Mouse (Mus musculus): Measurements from ENCODE around the gene Gpsm3. TPM values are rescaled to one million over a fixed set of nuclear protein-coding genes. Genes with fewer than 3 reads are reported as not detected.
"Not testable (repeated sequence)": the region's sequence is repeated elsewhere in the genome, so short reads cannot be mapped to it uniquely, and the experiment has no call there.

Gene Gpsm3
- polyA plus RNA-seq (2015; fragmentation: Nextera tagmentation; extraction: Ambion mirVana): 6.8 and 7.0 TPM in 2 replicates

DNA sequence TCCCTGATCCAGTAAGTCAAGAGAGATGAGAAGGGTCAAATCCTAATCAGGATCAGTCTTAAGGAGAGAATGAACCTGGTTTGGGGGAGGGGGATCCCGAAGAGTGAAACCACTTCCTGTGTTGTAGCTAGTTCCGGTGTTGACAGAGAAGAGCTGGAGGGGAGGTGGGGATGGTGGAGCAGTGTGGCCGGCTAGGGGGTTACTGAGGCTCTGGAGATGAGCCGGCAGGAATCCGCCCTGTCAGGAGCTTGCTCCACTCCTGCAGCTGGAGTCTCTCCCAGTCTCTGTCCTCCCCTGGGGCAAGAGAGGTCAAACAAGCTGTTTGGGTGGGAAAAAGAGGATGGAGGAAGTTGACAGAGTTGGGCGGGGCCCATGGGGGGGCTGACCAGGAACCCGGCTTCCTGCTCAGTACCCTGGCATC, at the start of gene Gpsm3:
Gene Gpsm3, plus strand, starts transcription at position 126 of the 421 bp plus-strand sequence.
- peaks cover 9% of the 10 kb centered on the region for H3K36me3 ChIP-seq
- no peaks in the 10 kb centered on the region for H3K9me3 ChIP-seq
- peak within 1 kb of the TSS; percentile 100 for H3K9ac ChIP-seq
- H3K4me1 ChIP-seq: peaks cover 71% of the 10 kb centered on the region
- H3K27me3 ChIP-seq (replicated peaks): no peaks in the 10 kb centered on the region
- ATAC-seq (ENCODE audit: extremely low read depth, insufficient number of reproducible peaks, low FRiP score, low TSS enrichment): no peak
- H3K27ac ChIP-seq (replicated peaks): peak within 1 kb of the TSS; percentile 98
- H3K4me3 ChIP-seq: peak within 1 kb of the TSS; percentile 24
- 21% methylated on average over 7 of the region's 7 CpGs for WGBS
- H3K4me2 ChIP-seq: peak within 1 kb of the TSS; percentile 91

DNA sequence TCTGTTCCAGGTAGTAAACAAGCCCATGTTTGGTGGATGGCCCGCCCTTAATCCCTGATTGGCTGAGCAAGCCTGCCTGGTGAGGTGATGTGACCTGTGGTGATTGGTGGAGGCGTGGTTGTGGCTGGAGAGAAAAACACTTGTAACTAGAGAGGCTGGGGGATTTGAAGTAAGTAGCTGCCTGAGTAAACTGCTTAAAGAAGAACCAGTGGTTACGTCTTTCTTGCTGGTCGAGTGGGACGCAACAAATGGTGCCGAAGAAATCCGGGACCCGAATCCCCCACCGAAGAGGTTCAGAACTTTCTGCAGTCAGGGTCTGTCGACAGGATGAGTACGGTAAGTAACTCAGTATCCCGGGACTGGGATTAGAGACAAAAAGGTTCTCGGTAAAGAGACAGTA, 46.0 kb upstream of the Gpsm3 start:
- 91% methylated on average over 13 of the region's 13 CpGs for WGBS
- H3K27ac ChIP-seq (replicated peaks); H3K36me3 ChIP-seq; H3K4me1 ChIP-seq; H3K9ac ChIP-seq; H3K27me3 ChIP-seq (replicated peaks); H3K9me3 ChIP-seq; H3K4me3 ChIP-seq; ATAC-seq (ENCODE audit: extremely low read depth, insufficient number of reproducible peaks, low FRiP score, low TSS enrichment); H3K4me2 ChIP-seq: not testable (repeated sequence)

DNA sequence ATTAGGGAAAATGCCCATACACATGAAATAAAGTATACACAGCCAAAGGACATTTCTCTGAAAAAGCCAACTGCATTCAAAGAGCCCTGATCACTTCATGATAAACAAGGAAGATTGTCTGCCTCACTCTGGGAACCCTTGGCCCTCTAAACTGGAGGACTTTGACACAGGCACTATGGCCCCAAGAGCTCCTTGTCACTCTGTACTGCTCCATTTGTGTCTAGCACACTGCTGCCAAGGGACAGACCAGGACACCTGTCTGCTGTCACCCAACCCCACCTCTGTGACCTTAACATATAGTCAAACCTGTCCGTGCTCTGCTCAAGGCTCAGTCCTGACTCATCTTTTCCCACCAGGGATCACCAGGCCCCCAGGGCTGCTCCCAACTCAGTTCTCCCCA, 42.8 kb upstream of the Gpsm3 start:
- Histone ChIP-seq H3K4me2 (no peak overlapping the region), H3K9me3 (no peaks in the 10 kb centered on the region), H3K36me3 (no peaks in the 10 kb centered on the region), H3K4me1 (no peaks in the 10 kb centered on the region), H3K27ac (replicated peaks) (no peak overlapping the region), H3K27me3 (replicated peaks) (no peaks in the 10 kb centered on the region), H3K9ac (no peak overlapping the region), H3K4me3 (no peak overlapping the region)
- no peak for ATAC-seq (ENCODE audit: extremely low read depth, insufficient number of reproducible peaks, low FRiP score, low TSS enrichment)
- 96% methylated on average over 1 of the region's 1 CpGs for WGBS

DNA sequence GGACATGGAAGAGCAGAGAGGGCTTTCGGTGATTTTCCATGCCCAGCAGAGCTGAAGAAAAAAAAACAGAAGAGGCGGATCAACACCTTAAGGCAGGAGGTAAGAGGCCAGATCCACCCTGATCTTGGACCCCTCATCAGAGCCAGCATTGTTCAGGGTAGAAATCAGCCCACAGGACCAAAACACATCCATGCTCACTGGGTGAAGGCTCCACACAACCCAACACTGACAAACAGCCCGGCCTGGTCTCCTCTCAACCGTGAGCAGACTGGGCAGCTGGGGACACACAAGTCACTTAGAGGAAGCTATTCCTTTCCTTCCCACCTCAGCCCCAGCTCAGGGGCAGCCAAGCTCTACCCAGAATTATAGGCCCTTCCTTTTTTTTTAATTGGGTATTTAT, 42.0 kb upstream of the Gpsm3 start:
- Histone ChIP-seq H3K9me3 (no peaks in the 10 kb centered on the region), H3K27me3 (replicated peaks) (no peaks in the 10 kb centered on the region), H3K36me3 (no peaks in the 10 kb centered on the region), H3K4me2 (no peak overlapping the region), H3K4me1 (no peaks in the 10 kb centered on the region), H3K4me3 (no peak overlapping the region), H3K9ac (no peak overlapping the region), H3K27ac (replicated peaks) (no peak overlapping the region)
- 77% methylated on average over 4 of the region's 4 CpGs for WGBS
- ATAC-seq (ENCODE audit: extremely low read depth, insufficient number of reproducible peaks, low FRiP score, low TSS enrichment): no peak

DNA sequence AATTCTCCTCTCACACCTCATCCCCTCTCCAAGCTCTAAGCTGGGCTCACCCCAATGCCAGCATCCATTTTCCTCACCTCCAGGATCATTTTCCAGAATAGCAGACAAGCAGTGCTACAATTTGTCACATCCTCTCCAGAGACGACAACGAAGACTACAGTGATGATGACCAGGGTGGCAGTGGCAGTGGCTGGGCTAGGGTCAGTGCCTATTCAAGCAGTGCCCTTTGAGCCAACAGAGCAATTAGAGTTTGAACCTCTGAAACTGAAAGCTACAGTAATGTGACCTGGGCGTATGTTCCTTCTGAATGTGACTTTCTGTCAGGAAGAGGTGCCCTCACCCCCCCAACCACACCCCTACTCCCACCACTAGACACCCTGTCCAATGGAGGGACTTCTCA, 40.5 kb upstream of the Gpsm3 start:
- ATAC-seq (ENCODE audit: extremely low read depth, insufficient number of reproducible peaks, low FRiP score, low TSS enrichment): no peak
- Histone ChIP-seq H3K27ac (replicated peaks) (no peak overlapping the region), H3K27me3 (replicated peaks) (no peaks in the 10 kb centered on the region), H3K4me2 (no peak overlapping the region), H3K36me3 (no peaks in the 10 kb centered on the region), H3K9me3 (no peaks in the 10 kb centered on the region), H3K9ac (no peak overlapping the region), H3K4me3 (no peak overlapping the region), H3K4me1 (no peaks in the 10 kb centered on the region)
- 87% methylated on average over 3 of the region's 3 CpGs for WGBS

DNA sequence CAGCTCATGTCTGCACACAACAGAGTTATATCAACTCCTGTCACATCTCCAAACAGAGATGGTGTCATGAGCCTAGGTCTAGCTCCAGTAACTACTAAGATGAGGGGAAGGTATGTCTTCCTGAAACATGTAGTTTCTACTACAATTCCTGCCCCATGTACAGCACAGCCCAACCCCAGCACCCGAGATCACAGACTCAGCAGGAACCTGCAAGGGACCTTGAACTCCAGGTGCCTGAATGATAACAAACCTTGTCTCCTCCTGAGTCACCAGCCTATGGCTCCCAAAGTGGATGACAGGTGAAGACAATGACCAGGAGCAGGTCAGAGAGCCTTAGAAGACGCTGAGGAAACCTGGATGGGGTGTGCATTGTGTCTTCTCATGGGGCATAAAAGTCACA, 39.8 kb upstream of the Gpsm3 start:
- Histone ChIP-seq H3K4me2 (no peak overlapping the region), H3K4me3 (no peak overlapping the region), H3K4me1 (no peaks in the 10 kb centered on the region), H3K36me3 (no peaks in the 10 kb centered on the region), H3K9ac (no peak overlapping the region), H3K27me3 (replicated peaks) (no peaks in the 10 kb centered on the region), H3K27ac (replicated peaks) (no peak overlapping the region), H3K9me3 (no peaks in the 10 kb centered on the region)
- WGBS: 63% methylated on average over 2 of the region's 2 CpGs
- no peak for ATAC-seq (ENCODE audit: extremely low read depth, insufficient number of reproducible peaks, low FRiP score, low TSS enrichment)

DNA sequence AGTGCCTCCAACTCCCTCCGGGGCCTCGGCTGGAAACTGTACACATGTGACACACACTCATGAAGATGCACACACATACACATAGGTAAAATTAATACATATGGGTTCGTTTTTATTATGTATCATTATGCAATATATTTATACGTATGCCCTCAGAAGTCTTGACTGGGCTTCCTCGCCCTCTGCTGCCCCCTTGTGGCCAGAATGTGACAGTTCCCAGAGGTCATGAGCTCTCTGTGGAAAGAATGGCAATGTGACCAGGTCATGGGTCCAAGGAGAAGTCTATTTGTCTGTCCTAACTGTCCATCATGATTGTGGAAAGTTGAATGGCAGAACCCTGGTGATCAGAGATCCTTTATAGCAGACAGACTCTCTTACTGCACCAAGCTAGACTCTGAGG, 34.1 kb upstream of the Gpsm3 start:
- H3K27me3 ChIP-seq (replicated peaks): no peaks in the 10 kb centered on the region; the same call in 1 of the 2 replicates
- no peak overlapping the region for H3K4me3 ChIP-seq
- no peaks in the 10 kb centered on the region for H3K9me3 ChIP-seq
- no peak overlapping the region for H3K4me2 ChIP-seq
- no peaks in the 10 kb centered on the region for H3K36me3 ChIP-seq
- H3K27ac ChIP-seq (replicated peaks): no peak overlapping the region
- H3K9ac ChIP-seq: no peak overlapping the region
- ATAC-seq (ENCODE audit: extremely low read depth, insufficient number of reproducible peaks, low FRiP score, low TSS enrichment): no peak
- 20% methylated on average over 5 of the region's 5 CpGs for WGBS
- no peaks in the 10 kb centered on the region for H3K4me1 ChIP-seq

DNA sequence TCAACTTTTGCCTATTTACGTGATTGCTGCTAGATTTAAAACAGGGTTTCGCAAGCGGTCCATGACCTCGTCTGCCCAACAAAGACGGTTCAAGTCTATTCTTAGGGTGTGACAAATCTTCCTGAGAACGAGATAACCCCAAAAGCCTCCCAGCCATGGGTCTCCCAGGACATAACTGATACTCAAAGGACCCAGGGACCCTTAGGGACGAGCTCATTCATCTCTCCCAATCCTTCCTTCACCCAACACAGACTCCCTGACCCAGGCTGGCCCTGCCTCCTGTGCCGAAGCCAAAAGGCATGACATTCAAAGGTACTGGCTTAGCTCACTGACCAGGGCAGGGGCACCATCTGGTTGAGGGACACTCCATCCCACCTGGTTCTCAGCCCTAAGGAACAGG, 33.2 kb upstream of the Gpsm3 start:
- WGBS: 63% methylated on average over 8 of the region's 8 CpGs
- no peak overlapping the region for H3K9ac ChIP-seq
- ATAC-seq (ENCODE audit: extremely low read depth, insufficient number of reproducible peaks, low FRiP score, low TSS enrichment): no peak

DNA sequence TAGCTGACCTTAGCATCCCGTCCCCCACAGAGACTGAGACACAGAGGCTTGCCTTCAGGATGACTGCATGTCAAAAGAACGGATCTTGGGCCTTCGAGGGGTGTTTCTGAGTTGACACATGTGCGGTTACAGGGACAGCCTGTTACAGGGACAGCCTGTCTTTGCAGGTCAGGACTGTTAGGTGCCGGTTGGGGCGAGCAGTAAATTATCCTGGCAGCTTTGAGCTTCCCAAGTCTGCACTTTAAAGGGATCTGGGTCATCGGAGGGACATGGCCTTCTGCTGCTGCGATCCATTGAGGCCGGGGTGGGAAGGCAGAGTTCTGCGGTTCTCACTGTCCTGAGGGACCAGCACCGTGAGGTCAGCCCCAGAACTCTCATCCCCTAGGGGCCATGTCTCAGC, 32.2 kb upstream of the Gpsm3 start:
- H3K9me3 ChIP-seq: no peaks in the 10 kb centered on the region
- H3K9ac ChIP-seq: no peak overlapping the region
- no peak for ATAC-seq (ENCODE audit: extremely low read depth, insufficient number of reproducible peaks, low FRiP score, low TSS enrichment)
- H3K27ac ChIP-seq (replicated peaks): no peak overlapping the region
- 78% methylated on average over 11 of the region's 11 CpGs for WGBS
- no peaks in the 10 kb centered on the region for H3K36me3 ChIP-seq
- H3K27me3 ChIP-seq (replicated peaks): no peaks in the 10 kb centered on the region; the same call in 1 of the 2 replicates
- no peak overlapping the region for H3K4me3 ChIP-seq
- H3K4me1 ChIP-seq: no peaks in the 10 kb centered on the region
- no peak overlapping the region for H3K4me2 ChIP-seq

More for the DNA sequence above, 33.2 kb upstream of the Gpsm3 start:
- H3K9me3 ChIP-seq: no peaks in the 10 kb centered on the region
- no peak overlapping the region for H3K4me3 ChIP-seq
- H3K27me3 ChIP-seq (replicated peaks): no peaks in the 10 kb centered on the region; the same call in 1 of the 2 replicates
- H3K36me3 ChIP-seq: no peaks in the 10 kb centered on the region
- H3K4me1 ChIP-seq: no peaks in the 10 kb centered on the region
- H3K27ac ChIP-seq (replicated peaks): no peak overlapping the region
- H3K4me2 ChIP-seq: no peak overlapping the region

DNA sequence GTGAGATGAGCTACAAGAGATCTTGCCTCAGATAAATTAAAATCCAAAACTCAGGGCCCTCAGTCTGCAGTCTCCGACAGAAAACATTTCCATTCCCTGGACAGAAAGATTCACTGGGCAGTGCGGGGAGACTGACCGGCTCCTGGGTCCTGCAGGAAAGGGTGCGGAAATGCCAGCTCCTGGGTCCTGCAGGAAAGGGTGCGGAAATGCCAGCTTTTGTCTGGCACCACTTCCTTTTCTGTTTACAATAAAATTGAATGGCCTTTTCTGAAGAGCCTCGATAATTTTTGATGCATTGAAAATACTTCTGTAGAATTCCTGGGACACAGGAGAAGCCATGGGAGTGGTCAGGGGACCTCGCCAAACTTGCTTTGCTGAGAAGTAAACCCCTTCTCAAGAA, 30.5 kb upstream of the Gpsm3 start:
- Histone ChIP-seq H3K9me3 (no peaks in the 10 kb centered on the region), H3K4me1 (peaks cover 4% of the 10 kb centered on the region), H3K27ac (replicated peaks) (no peak overlapping the region), H3K4me2 (no peak overlapping the region), H3K36me3 (no peaks in the 10 kb centered on the region), H3K4me3 (no peak overlapping the region), H3K9ac (no peak overlapping the region), H3K27me3 (replicated peaks) (no peaks in the 10 kb centered on the region; the same call in 1 of the 2 replicates)
- WGBS: 78% methylated on average over 7 of the region's 7 CpGs
- no peak for ATAC-seq (ENCODE audit: extremely low read depth, insufficient number of reproducible peaks, low FRiP score, low TSS enrichment)

DNA sequence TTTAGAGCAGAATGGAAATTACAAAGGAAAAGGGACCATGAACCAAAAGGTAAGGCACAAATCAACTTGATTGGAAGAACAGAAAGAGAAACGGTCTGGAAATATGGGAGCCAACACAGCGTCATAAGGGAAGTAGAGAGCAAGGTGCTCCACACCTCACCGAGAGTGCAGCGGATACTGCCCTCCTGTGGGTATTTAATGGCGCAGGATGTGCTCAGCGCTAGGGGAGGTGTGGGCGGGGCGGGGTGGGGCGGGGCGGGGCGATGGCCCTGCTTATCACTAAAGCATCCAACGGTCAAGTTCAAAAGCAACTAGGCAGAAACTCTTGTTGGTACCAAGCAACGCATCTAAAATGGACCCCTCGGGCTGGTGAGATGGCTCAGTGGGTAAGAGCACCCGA, 29.7 kb upstream of the Gpsm3 start:
- Histone ChIP-seq H3K9me3 (no peaks in the 10 kb centered on the region), H3K4me2 (no peak overlapping the region), H3K27me3 (replicated peaks) (no peaks in the 10 kb centered on the region; the same call in 1 of the 2 replicates), H3K9ac (no peak overlapping the region), H3K4me1 (peaks cover 12% of the 10 kb centered on the region), H3K36me3 (no peaks in the 10 kb centered on the region), H3K27ac (replicated peaks) (no peak overlapping the region), H3K4me3 (no peak overlapping the region)
- 18% methylated on average over 15 of the region's 15 CpGs for WGBS
- no peak for ATAC-seq (ENCODE audit: extremely low read depth, insufficient number of reproducible peaks, low FRiP score, low TSS enrichment)

DNA sequence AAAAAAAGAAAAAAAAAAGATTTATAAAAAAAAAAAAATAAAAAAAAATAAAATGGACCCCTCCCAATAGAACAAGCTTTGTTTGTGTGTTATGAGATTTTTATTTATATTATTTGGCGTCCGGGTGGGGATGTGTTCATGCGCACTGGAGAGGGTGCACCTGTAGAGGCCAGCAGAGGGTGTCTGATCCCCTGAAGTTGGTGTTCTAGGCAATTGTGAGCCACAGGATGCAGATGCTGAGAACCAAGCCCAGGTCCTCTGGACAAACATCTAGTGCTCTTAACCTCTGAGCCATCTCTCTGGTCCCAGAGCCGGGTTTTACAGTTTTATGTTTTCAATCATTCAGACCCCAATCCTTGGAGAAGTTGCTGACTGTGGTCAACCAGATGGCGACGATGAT, 29.2 kb upstream of the Gpsm3 start:
- Histone ChIP-seq H3K9ac (no peak overlapping the region), H3K9me3 (no peaks in the 10 kb centered on the region), H3K36me3 (no peaks in the 10 kb centered on the region), H3K4me1 (peaks cover 15% of the 10 kb centered on the region), H3K27ac (replicated peaks) (no peak overlapping the region), H3K4me2 (no peak overlapping the region), H3K27me3 (replicated peaks) (no peaks in the 10 kb centered on the region; the same call in 1 of the 2 replicates), H3K4me3 (no peak overlapping the region)
- WGBS: 83% methylated on average over 6 of the region's 6 CpGs
- ATAC-seq (ENCODE audit: extremely low read depth, insufficient number of reproducible peaks, low FRiP score, low TSS enrichment): no peak
